Mouse (Mus musculus) 416B (cell line): Measurements from ENCODE around the gene Tnik.

Experiments
- DNase-seq: peaks from one replicate; pipeline ENCODE4 v3.0.0; 2011; ENCODE audit warnings: low read depth

Tnik gene

GRCm38 (mm10) chr3:28402221-28402620 lies 139.2 kb downstream of the Tnik start:
- DNase-seq = peak; percentile 30

GRCm38 (mm10) chr3:28405391-28405790 lies 142.4 kb downstream of the Tnik start:
- no peak for DNase-seq

GRCm38 (mm10) chr3:28408859-28409459 lies 145.9 kb downstream of the Tnik start:
- peak; percentile 91 for DNase-seq

- DNase-seq = peak; percentile 84
These were observed 147.3 kb downstream of the Tnik start for GRCm38 (mm10) chr3:28410269-28410668.

GRCm38 (mm10) chr3:28415986-28416385 lies 153.0 kb downstream of the Tnik start:
- no peak for DNase-seq

GRCm38 (mm10) chr3:28417091-28417715 lies 154.2 kb downstream of the Tnik start:
- DNase-seq = no peak

- DNase-seq = no peak
These were observed 157.2 kb downstream of the Tnik start for GRCm38 (mm10) chr3:28420194-28420593.

- no peak for DNase-seq
These were observed 157.7 kb downstream of the Tnik start for GRCm38 (mm10) chr3:28420698-28421097.

- DNase-seq = no peak
These were observed 158.8 kb downstream of the Tnik start for GRCm38 (mm10) chr3:28421798-28422197.

GRCm38 (mm10) chr3:28422221-28422620 lies 159.2 kb downstream of the Tnik start:
- no peak for DNase-seq

- no peak for DNase-seq
These were observed 162.9 kb downstream of the Tnik start for GRCm38 (mm10) chr3:28425911-28426310.

GRCm38 (mm10) chr3:28431459-28431858 lies 168.4 kb downstream of the Tnik start:
- no peak for DNase-seq

- peak; percentile 48 for DNase-seq
These were observed 169.3 kb downstream of the Tnik start for GRCm38 (mm10) chr3:28432321-28432720.

- DNase-seq = no peak
These were observed 172.5 kb downstream of the Tnik start for GRCm38 (mm10) chr3:28435478-28435877.

GRCm38 (mm10) chr3:28437429-28437828 lies 174.4 kb downstream of the Tnik start:
- no peak for DNase-seq

- no peak for DNase-seq
These were observed 178.5 kb downstream of the Tnik start for GRCm38 (mm10) chr3:28441545-28441944.

- no peak for DNase-seq
These were observed 179.1 kb downstream of the Tnik start for GRCm38 (mm10) chr3:28442116-28442515.

GRCm38 (mm10) chr3:28447950-28448349 lies 184.9 kb downstream of the Tnik start:
- peak; percentile 79 for DNase-seq

- DNase-seq = no peak
These were observed 190.4 kb downstream of the Tnik start for GRCm38 (mm10) chr3:28453458-28453857.

GRCm38 (mm10) chr3:28456842-28457241 lies 193.8 kb downstream of the Tnik start:
- DNase-seq = no peak

GRCm38 (mm10) chr3:28457517-28457916 lies 194.5 kb downstream of the Tnik start:
- no peak for DNase-seq

GRCm38 (mm10) chr3:28466688-28467087 lies 203.7 kb downstream of the Tnik start:
- DNase-seq = peak; percentile 32

GRCm38 (mm10) chr3:28467148-28467754 lies 204.2 kb downstream of the Tnik start:
- DNase-seq = no peak
